Mouse (Mus musculus) bone marrow macrophage, adult 2 months (primary cell): ENCODE data around the gene Hfe2. TPM values are rescaled to one million over a fixed set of nuclear protein-coding genes. Genes with fewer than 3 reads are reported as not detected.
"Not testable (repeated sequence)": the region's sequence is repeated elsewhere in the genome, so short reads cannot be mapped to it uniquely, and the experiment has no call there.

Experiments
- H3K27ac ChIP-seq: 2 replicates; pipeline ENCODE4 v1.5.1; 2012; ENCODE audit warnings: low read depth, low read length; ENCODE audit not compliant: insufficient read depth
- H3K4me1 ChIP-seq: 2 replicates; pipeline ENCODE4 v1.6.1; 2012; ENCODE audit warnings: low read length; ENCODE audit not compliant: control insufficient read depth, insufficient read depth
- H3K4me3 ChIP-seq: 2 replicates; pipeline ENCODE4 v1.5.1; 2012; ENCODE audit warnings: mild to moderate bottlenecking, low read length, moderate library complexity; ENCODE audit not compliant: insufficient read depth
- CTCF ChIP-seq: IDR thresholded peaks from 2 replicates; pipeline ENCODE4 v1.5.1; 2012; ENCODE audit warnings: low read depth, mild to moderate bottlenecking, low read length, moderate library complexity
- POLR2A ChIP-seq: IDR thresholded peaks from 2 replicates; pipeline ENCODE4 v1.6.1; 2012; ENCODE audit warnings: mild to moderate bottlenecking, low read depth, low read length, borderline replicate concordance
- polyA plus RNA-seq: library from polyadenylated mRNA; stranded (reverse); fragments of >200 nt; gene quantifications from 2 replicates; pipeline ENCODE4 v1.2.4, GENCODE M21; 2012; ENCODE audit not compliant: missing spikeins, insufficient read depth, insufficient read length

Gene Hfe2
- polyA plus RNA-seq, 1 experiment: not detected

GRCm38 (mm10) chr3:96506396-96507047, 18.4 kb upstream of the Hfe2 start:
- H3K4me3 ChIP-seq: no peak overlapping the region
- TF ChIP-seq CTCF (no peak), POLR2A (no peak)
- H3K4me1 ChIP-seq: no peaks in the 10 kb centered on the region
- H3K27ac ChIP-seq: no peak overlapping the region

DNA sequence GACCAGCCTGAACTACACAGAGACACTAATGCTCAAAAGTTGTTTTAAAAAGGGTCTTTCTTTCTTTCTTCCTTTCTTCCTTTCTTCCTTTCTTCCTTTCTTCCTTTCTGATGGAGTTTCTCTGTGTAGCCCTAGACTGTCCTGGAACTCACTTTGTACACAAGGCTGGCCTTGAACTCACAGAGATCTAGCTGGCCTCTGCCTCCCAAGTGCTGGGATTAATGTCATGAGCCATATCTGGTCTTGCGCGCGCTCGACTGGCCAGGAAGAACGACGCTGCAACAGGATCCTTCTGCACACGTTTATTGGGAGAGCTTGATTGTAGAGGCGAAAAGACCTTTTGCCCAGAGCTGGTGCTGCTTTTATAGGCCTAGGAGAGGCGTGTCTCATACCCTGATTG, 17.0 kb upstream of the Hfe2 start:
- H3K4me1 ChIP-seq, H3K27ac ChIP-seq, H3K4me3 ChIP-seq: not testable (repeated sequence)

DNA sequence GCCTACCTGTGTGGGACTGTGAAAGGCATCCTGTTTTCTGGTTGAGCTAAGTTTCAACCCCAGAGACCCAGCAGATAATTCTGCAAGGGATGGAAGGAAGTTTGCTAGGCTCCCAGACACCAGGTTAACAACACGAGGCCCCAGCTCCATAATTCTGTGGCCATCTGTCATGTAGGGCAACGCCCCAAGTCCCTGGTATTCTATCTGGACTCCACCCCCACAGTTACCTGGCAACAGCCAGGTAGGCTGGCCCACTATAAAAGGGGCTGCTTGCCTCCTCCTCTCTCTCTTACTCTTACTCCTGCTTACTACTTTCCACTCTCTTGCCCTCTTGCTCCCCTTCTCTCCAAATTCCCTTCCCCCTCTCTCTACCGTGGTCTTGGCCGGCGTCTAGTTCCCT, 4.8 kb upstream of the Hfe2 start:
- Histone ChIP-seq H3K27ac (no peak overlapping the region), H3K4me1 (no peaks in the 10 kb centered on the region), H3K4me3 (no peak overlapping the region)
- TF ChIP-seq POLR2A (no peak), CTCF (no peak)

DNA sequence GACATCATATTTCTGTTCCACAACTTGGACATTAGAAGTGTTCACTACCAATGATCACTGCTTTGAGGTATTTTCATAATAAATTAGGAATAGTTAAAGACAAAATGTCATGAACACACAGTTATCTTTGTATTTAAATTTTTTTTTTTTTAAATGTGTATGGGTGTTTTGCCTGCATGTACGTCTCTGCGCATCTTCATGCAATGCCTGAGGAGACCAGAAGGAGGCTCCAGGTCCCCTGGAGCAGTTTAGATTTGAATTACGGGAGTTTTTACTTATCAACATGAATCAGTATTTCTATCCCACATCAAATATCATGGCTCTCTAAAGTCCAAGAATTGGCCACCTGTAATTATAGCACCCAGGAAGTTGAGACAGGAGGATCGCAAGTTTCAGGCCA, 2.8 kb upstream of the Hfe2 start:
- no peak for TF ChIP-seq CTCF
- no peak for TF ChIP-seq POLR2A
- Histone ChIP-seq H3K4me3 (no peak overlapping the region), H3K27ac (no peak overlapping the region), H3K4me1 (no peaks in the 10 kb centered on the region)

- Histone ChIP-seq H3K4me3 (no peak overlapping the region), H3K27ac (no peak overlapping the region), H3K4me1 (no peaks in the 10 kb centered on the region)
- TF ChIP-seq POLR2A (no peak), CTCF (no peak)
These were observed 753 bp upstream of the Hfe2 start for GRCm38 (mm10) chr3:96524028-96524810.

DNA sequence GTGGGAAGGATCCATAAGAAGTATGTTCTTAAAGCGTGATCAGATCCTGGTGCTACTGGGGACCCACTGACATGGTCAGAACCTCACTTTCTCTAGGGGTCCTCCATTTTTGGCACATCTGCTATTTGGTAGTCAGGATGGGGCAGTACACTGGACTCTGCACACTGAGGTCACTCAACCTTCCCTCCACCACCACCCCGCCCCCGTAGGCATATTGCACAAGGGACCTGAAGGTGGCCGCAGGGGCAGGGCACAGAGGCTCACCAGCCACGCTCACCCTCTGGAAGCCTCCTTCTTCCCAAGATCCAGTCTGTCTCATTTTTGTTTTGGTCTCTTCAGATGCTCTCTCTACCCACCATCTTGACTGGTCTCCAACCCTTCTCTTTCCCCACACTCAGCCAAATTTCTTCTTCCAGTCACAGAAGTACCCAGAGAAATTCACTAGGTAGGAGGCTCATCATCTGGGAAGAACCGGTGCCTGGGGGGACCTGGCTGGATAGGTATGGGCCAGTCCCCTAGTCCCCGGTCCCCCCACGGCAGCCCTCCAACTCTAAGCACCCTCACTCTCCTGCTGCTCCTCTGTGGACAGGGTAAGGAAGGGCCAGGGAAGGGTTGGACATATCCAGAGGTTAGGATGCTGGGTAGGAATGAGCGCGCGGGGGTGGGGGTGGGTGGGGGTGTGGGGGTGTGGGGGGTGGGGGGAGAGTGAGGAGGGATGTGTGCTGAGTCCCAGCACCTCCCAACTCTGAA, 1.2 kb downstream of the Hfe2 start:
- Histone ChIP-seq H3K4me3 (no peak overlapping the region), H3K27ac (no peak overlapping the region), H3K4me1 (no peaks in the 10 kb centered on the region)
- TF ChIP-seq CTCF (no peak), POLR2A (no peak)

DNA sequence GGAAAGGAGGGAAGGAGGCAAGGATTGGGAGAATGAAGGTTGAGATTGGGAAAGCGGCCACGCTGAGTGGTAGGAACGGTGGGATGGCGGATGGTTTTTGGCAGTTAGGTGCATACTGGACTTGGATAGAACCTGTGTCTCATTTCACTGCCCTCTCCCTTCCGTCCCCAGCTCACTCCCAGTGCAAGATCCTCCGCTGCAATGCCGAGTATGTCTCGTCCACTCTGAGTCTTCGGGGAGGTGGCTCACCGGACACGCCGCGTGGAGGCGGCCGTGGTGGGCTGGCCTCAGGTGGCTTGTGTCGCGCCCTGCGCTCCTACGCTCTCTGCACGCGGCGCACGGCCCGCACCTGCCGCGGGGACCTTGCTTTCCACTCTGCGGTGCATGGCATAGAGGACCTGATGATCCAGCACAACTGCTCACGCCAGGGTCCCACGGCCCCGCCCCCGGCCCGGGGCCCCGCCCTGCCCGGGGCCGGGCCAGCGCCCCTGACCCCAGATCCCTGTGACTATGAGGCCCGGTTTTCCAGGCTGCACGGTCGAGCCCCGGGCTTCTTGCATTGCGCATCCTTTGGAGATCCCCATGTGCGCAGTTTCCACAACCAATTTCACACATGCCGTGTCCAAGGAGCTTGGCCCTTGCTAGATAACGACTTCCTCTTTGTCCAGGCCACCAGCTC, 2.0 kb downstream of the Hfe2 start:
- TF ChIP-seq CTCF: no peak
- H3K27ac ChIP-seq: no peak overlapping the region
- H3K4me1 ChIP-seq: no peaks in the 10 kb centered on the region
- peak overlapping the region; percentile 4 for H3K4me3 ChIP-seq

DNA sequence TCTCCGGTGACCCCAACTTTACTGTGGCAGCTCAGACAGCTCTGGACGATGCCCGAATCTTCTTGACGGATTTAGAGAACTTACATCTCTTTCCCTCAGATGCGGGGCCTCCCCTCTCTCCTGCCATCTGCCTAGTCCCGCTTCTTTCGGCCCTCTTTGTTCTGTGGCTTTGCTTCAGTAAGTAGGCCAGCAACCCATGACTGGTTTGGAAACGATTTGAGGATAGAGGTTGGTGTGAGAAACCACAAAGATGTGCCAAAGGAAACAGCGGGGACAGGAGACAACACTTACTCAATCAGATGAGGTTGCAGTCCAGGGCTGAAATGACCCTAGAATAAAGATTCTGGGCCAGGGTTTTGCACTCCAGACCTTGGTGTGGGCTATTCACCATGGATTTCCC, 3.5 kb downstream of the Hfe2 start:
- Histone ChIP-seq H3K4me3 (no peak overlapping the region), H3K27ac (no peak overlapping the region), H3K4me1 (no peaks in the 10 kb centered on the region)
- TF ChIP-seq CTCF: no peak
- no peak for TF ChIP-seq POLR2A

- Histone ChIP-seq H3K4me1 (no peaks in the 10 kb centered on the region), H3K4me3 (no peak overlapping the region), H3K27ac (no peak overlapping the region)
- TF ChIP-seq POLR2A (no peak), CTCF (no peak)
These were observed 7.1 kb downstream of the Hfe2 start for GRCm38 (mm10) chr3:96532050-96532449.

- Histone ChIP-seq H3K4me3 (no peak overlapping the region), H3K27ac (no peak overlapping the region), H3K4me1 (no peaks in the 10 kb centered on the region)
- no peak for TF ChIP-seq POLR2A
- no peak for TF ChIP-seq CTCF
These were observed 9.3 kb downstream of the Hfe2 start for GRCm38 (mm10) chr3:96534300-96534699.
